Mouse (Mus musculus): ENCODE results near the gene Acsl5.

The Acsl5 gene

GRCm38 (mm10) chr19:55288974-55289373, 37.2 kb downstream of the Acsl5 start:
- DNase-seq, result no peak

GRCm38 (mm10) chr19:55290621-55291270, 39.0 kb downstream of the Acsl5 start:
- no peak for DNase-seq

- DNase-seq, result no peak
Observed at GRCm38 (mm10) chr19:55292210-55292850, 40.6 kb downstream of the Acsl5 start.

- no peak for DNase-seq
Observed at GRCm38 (mm10) chr19:55293175-55293574, 41.4 kb downstream of the Acsl5 start.

GRCm38 (mm10) chr19:55295075-55295474, 43.3 kb downstream of the Acsl5 start:
- DNase-seq, result no peak

- DNase-seq, result no peak
Observed at GRCm38 (mm10) chr19:55295556-55295955, 43.8 kb downstream of the Acsl5 start.

GRCm38 (mm10) chr19:55296301-55296700, 44.6 kb downstream of the Acsl5 start:
- DNase-seq, result no peak

- no peak for DNase-seq
Observed at GRCm38 (mm10) chr19:55297489-55297888, 45.8 kb downstream of the Acsl5 start.

GRCm38 (mm10) chr19:55297961-55298360, 46.2 kb downstream of the Acsl5 start:
- DNase-seq, result no peak

GRCm38 (mm10) chr19:55299378-55299777, 47.6 kb downstream of the Acsl5 start:
- DNase-seq, result no peak

GRCm38 (mm10) chr19:55300525-55300924, 48.8 kb downstream of the Acsl5 start:
- DNase-seq, result no peak

- DNase-seq, result no peak
Observed at GRCm38 (mm10) chr19:55305024-55305423, 53.3 kb downstream of the Acsl5 start.

- no peak for DNase-seq
Observed at GRCm38 (mm10) chr19:55311874-55312273, 60.1 kb downstream of the Acsl5 start.

GRCm38 (mm10) chr19:55313649-55314048, 61.9 kb downstream of the Acsl5 start:
- DNase-seq, result no peak

- no peak for DNase-seq
Observed at GRCm38 (mm10) chr19:55315452-55316108, 63.8 kb downstream of the Acsl5 start, which contains the start of gene Zdhhc6. Zdhhc6 (minus strand) TSS chr19:55316032.

GRCm38 (mm10) chr19:55316109-55316714, 64.5 kb downstream of the Acsl5 start, which contains the start of gene Vti1a:
Vti1a (plus strand) TSS chr19:55316295.
- DNase-seq, result peak; percentile 92

GRCm38 (mm10) chr19:55316901-55317300, 65.2 kb downstream of the Acsl5 start:
- no peak for DNase-seq

GRCm38 (mm10) chr19:55319036-55319435, 67.3 kb downstream of the Acsl5 start:
- no peak for DNase-seq

- DNase-seq, result no peak
Observed at GRCm38 (mm10) chr19:55319521-55319920, 67.8 kb downstream of the Acsl5 start.

GRCm38 (mm10) chr19:55322604-55323003, 70.9 kb downstream of the Acsl5 start:
- DNase-seq, result no peak

- DNase-seq, result no peak
Observed at GRCm38 (mm10) chr19:55327510-55327909, 75.8 kb downstream of the Acsl5 start.

GRCm38 (mm10) chr19:55331776-55332175, 80.0 kb downstream of the Acsl5 start:
- DNase-seq, result no peak

- peak; percentile 88 for DNase-seq
Observed at GRCm38 (mm10) chr19:55332641-55333268, 81.0 kb downstream of the Acsl5 start.

Measured in lung, postnatal 36 days (tissue).